Mouse (Mus musculus): ENCODE measurements around the gene Med12l. TPM values are rescaled to one million over a fixed set of nuclear protein-coding genes. Genes with fewer than 3 reads are reported as not detected.

The Med12l gene
- total RNA-seq, 1 experiment, result 3.6 TPM

DNA sequence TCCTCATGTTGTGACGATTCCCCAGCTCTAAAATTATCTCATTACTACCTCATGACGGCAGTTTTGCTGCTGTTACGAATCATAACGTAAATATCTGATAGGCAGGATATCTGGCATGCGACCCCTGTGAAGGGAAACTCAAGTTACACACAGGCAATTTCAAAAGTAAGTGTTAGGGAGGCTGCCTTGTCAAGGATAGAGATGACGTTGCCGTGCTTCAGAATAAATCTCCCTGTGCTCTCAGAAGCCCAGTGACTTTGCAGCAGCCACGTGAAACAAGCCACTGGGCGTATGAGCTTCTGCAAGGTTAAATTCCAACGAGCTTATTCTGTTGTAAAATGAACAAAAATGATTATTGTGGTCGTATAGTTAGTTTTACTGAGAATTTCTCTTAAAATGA, 73.0 kb downstream of the Med12l start:
- no peaks in the 10 kb centered on the region for H3K9me3 ChIP-seq (ENCODE audit: control insufficient read depth, insufficient read depth, low read depth, low read length)
- in situ Hi-C loops (cut with MboI; ENCODE audit: low sequenced_read_pairs in 2 of 2, unreplicated experiment in 2 of 2), result no loop called here
- no peaks in the 10 kb centered on the region for H3K36me3 ChIP-seq (ENCODE audit: control insufficient read depth, insufficient read depth, low read length, poor library complexity, severe bottlenecking)
- H3K9ac ChIP-seq (ENCODE audit: insufficient read depth, low read depth, low read length, poor library complexity, severe bottlenecking), result no peak overlapping the region
- H3K4me3 ChIP-seq (ENCODE audit: insufficient read depth in 1 of 2, low read depth in 1 of 2, low read length in 2 of 2, poor library complexity in 1 of 2, severe bottlenecking in 1 of 2), result no peak overlapping the region
- H3K27ac ChIP-seq (ENCODE audit: insufficient read depth, low read depth, low read length, poor library complexity, severe bottlenecking), result no peak overlapping the region
- no peak for DNase-seq (ENCODE audit: low read depth, low spot score)
- peaks cover 2 to 5% of the 10 kb centered on the region in 2 experiments; a peak in 1 of 4 replicates for H3K4me1 ChIP-seq (ENCODE audit: control insufficient read depth in 2 of 2, insufficient read depth in 2 of 2, low read length in 2 of 2, poor library complexity in 1 of 2)
- TF ChIP-seq ZC3H11A (IDR thresholded peaks at IDR 0.05; ENCODE audit: borderline replicate concordance, low read depth, low read length) (no peak), ZNF384 (IDR thresholded peaks at IDR 0.05; ENCODE audit: low read depth, low read length) (no peak), MAFK (IDR thresholded peaks at IDR 0.05; ENCODE audit: insufficient read depth, low read depth, low read length) (no peak), CHD2 (IDR thresholded peaks at IDR 0.05; ENCODE audit: low read depth, low read length) (no peak), HCFC1 (IDR thresholded peaks at IDR 0.05; ENCODE audit: borderline replicate concordance, insufficient read depth, low read length) (no peak)

DNA sequence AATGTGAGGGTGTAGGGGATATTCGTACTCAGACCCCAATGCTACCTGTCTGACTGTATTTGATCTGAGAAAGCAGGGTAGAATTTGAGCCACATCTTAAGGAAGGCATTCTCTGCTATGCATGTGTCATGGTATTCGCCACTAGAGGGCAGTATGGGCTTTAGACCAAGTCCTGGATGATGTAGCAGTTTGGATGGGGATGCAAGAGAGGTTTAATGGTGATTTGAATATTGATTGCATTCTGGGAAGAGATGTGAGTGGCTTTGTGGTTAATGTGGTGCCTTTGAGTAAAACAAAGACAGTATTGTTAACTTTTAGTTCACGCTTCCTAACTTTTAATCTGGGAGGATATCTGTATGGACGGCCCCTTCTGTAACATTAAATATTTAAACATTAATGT, 73.7 kb downstream of the Med12l start:
- Histone ChIP-seq H3K9me3 (ENCODE audit: control insufficient read depth, insufficient read depth, low read depth, low read length) (no peaks in the 10 kb centered on the region), H3K4me1 (ENCODE audit: control insufficient read depth in 2 of 2, insufficient read depth in 2 of 2, low read length in 2 of 2, poor library complexity in 1 of 2) (peaks cover 2 to 5% of the 10 kb centered on the region in 2 experiments; a peak in 1 of 4 replicates), H3K4me3 (ENCODE audit: insufficient read depth in 1 of 2, low read depth in 1 of 2, low read length in 2 of 2, poor library complexity in 1 of 2, severe bottlenecking in 1 of 2) (no peak overlapping the region), H3K27ac (ENCODE audit: insufficient read depth, low read depth, low read length, poor library complexity, severe bottlenecking) (no peak overlapping the region), H3K9ac (ENCODE audit: insufficient read depth, low read depth, low read length, poor library complexity, severe bottlenecking) (no peak overlapping the region), H3K36me3 (ENCODE audit: control insufficient read depth, insufficient read depth, low read length, poor library complexity, severe bottlenecking) (no peaks in the 10 kb centered on the region)
- in situ Hi-C loops (cut with MboI; ENCODE audit: low sequenced_read_pairs in 2 of 2, unreplicated experiment in 2 of 2), result no loop called here
- peak; percentile 73 for DNase-seq (ENCODE audit: low read depth, low spot score)
- TF ChIP-seq MAFK (IDR thresholded peaks at IDR 0.05; ENCODE audit: insufficient read depth, low read depth, low read length) (peak; percentile 87), CHD2 (IDR thresholded peaks at IDR 0.05; ENCODE audit: low read depth, low read length) (no peak)

DNA sequence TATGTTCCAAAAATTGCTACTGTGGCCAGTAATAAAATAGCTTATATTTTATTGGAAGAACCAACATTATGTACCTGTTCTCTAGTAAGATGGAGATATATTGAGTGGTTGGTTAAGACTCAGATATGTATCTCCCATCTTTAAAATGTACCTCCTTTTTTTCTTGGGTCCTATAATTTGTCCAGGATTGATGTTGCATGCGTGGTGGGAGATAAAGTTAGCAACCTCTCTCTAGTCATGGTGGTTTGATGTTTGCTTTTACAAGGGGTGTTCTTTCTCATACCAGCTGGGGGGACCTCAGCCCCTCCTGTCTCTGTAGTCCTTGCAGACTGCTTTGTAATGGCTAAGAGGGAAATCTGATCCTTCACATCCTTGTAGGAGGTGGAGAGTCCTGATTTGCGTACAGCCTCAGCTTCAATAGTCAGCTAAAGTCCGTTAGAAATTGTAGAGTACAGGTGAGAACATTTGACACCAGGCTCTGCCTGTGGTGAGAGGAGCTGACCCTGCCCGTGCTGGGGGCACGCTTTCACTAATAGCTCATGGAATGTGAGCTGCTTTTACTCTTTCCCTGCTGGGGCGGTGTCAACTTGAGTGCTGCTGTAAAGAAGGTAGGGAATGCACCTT, 74.8 kb downstream of the Med12l start:
- Histone ChIP-seq H3K9me3 (ENCODE audit: control insufficient read depth, insufficient read depth, low read depth, low read length) (no peaks in the 10 kb centered on the region), H3K4me1 (ENCODE audit: control insufficient read depth in 2 of 2, insufficient read depth in 2 of 2, low read length in 2 of 2, poor library complexity in 1 of 2) (peaks cover 2 to 5% of the 10 kb centered on the region in 2 experiments; a peak in 1 of 4 replicates), H3K9ac (ENCODE audit: insufficient read depth, low read depth, low read length, poor library complexity, severe bottlenecking) (no peak overlapping the region), H3K27ac (ENCODE audit: insufficient read depth, low read depth, low read length, poor library complexity, severe bottlenecking) (no peak overlapping the region), H3K36me3 (ENCODE audit: control insufficient read depth, insufficient read depth, low read length, poor library complexity, severe bottlenecking) (no peaks in the 10 kb centered on the region), H3K4me3 (ENCODE audit: insufficient read depth in 1 of 2, low read depth in 1 of 2, low read length in 2 of 2, poor library complexity in 1 of 2, severe bottlenecking in 1 of 2) (no peak overlapping the region)
- no peak for DNase-seq (ENCODE audit: low read depth, low spot score)
- TF ChIP-seq HCFC1 (IDR thresholded peaks at IDR 0.05; ENCODE audit: borderline replicate concordance, insufficient read depth, low read length) (no peak), ZNF384 (IDR thresholded peaks at IDR 0.05; ENCODE audit: low read depth, low read length) (no peak), CHD2 (IDR thresholded peaks at IDR 0.05; ENCODE audit: low read depth, low read length) (no peak), ZC3H11A (IDR thresholded peaks at IDR 0.05; ENCODE audit: borderline replicate concordance, low read depth, low read length) (no peak), MAFK (IDR thresholded peaks at IDR 0.05; ENCODE audit: insufficient read depth, low read depth, low read length) (no peak)
- in situ Hi-C loops (cut with MboI; ENCODE audit: low sequenced_read_pairs in 2 of 2, unreplicated experiment in 2 of 2), result no loop called here

DNA sequence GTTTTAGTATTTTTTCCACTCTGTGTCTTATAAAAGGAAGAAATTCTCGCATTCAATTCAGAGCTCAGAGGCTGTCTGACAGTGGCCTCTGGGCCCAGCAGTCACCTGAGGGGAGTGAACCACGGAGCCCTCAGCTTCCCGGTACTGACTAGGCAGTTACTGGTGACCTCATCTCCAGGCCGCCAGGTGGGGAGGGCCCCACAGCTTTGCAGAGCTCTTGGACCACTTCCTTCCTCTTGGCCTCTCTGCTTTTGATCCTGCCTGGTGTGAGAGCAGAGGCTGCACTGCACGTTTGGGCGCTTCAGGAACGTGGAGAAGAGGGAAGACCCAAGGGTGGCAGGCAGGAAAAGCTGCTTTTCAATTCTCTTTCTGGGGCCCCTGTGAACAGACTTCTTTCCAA, 75.3 kb downstream of the Med12l start:
- no peak for DNase-seq (ENCODE audit: low read depth, low spot score)
- Histone ChIP-seq H3K4me1 (ENCODE audit: control insufficient read depth in 2 of 2, insufficient read depth in 2 of 2, low read length in 2 of 2, poor library complexity in 1 of 2) (peaks cover 2 to 5% of the 10 kb centered on the region in 2 experiments; a peak in 1 of 4 replicates), H3K4me3 (ENCODE audit: insufficient read depth in 1 of 2, low read depth in 1 of 2, low read length in 2 of 2, poor library complexity in 1 of 2, severe bottlenecking in 1 of 2) (no peak overlapping the region), H3K9me3 (ENCODE audit: control insufficient read depth, insufficient read depth, low read depth, low read length) (no peaks in the 10 kb centered on the region), H3K9ac (ENCODE audit: insufficient read depth, low read depth, low read length, poor library complexity, severe bottlenecking) (no peak overlapping the region), H3K36me3 (ENCODE audit: control insufficient read depth, insufficient read depth, low read length, poor library complexity, severe bottlenecking) (no peaks in the 10 kb centered on the region), H3K27ac (ENCODE audit: insufficient read depth, low read depth, low read length, poor library complexity, severe bottlenecking) (no peak overlapping the region)
- no peak for TF ChIP-seq ZC3H11A (IDR thresholded peaks at IDR 0.05; ENCODE audit: borderline replicate concordance, low read depth, low read length)
- no peak for TF ChIP-seq CHD2 (IDR thresholded peaks at IDR 0.05; ENCODE audit: low read depth, low read length)
- no peak for TF ChIP-seq MAFK (IDR thresholded peaks at IDR 0.05; ENCODE audit: insufficient read depth, low read depth, low read length)
- no peak for TF ChIP-seq HCFC1 (IDR thresholded peaks at IDR 0.05; ENCODE audit: borderline replicate concordance, insufficient read depth, low read length)
- no peak for TF ChIP-seq ZNF384 (IDR thresholded peaks at IDR 0.05; ENCODE audit: low read depth, low read length)
- in situ Hi-C loops (cut with MboI; ENCODE audit: low sequenced_read_pairs in 2 of 2, unreplicated experiment in 2 of 2), result no loop called here

DNA sequence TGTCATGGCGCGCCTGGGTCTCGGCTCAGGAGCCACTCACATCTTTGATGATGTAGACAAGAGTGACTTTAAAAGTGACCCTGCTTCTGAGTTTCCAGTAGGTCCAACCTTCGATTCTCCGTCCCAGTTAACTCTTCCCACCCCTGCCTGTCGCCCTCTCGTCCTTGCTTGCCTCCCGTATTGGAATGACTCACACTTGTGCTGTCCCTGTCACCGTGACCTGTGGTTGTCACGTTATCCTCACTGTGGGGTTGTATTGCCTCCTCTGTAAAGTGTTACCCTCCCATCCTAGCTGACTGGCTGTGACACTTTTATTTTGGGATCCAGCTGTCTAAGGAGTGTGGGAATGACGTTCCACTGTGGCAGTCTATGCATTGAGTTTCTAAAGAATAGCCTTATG, 87.1 kb downstream of the Med12l start:
- H3K4me3 ChIP-seq (ENCODE audit: insufficient read depth in 1 of 2, low read depth in 1 of 2, low read length in 2 of 2, poor library complexity in 1 of 2, severe bottlenecking in 1 of 2), result no peak overlapping the region
- DNase-seq (ENCODE audit: low read depth, low spot score), result no peak
- TF ChIP-seq ZC3H11A (IDR thresholded peaks at IDR 0.05; ENCODE audit: borderline replicate concordance, low read depth, low read length) (no peak), HCFC1 (IDR thresholded peaks at IDR 0.05; ENCODE audit: borderline replicate concordance, insufficient read depth, low read length) (no peak), MAFK (IDR thresholded peaks at IDR 0.05; ENCODE audit: insufficient read depth, low read depth, low read length) (no peak), CHD2 (IDR thresholded peaks at IDR 0.05; ENCODE audit: low read depth, low read length) (no peak), ZNF384 (IDR thresholded peaks at IDR 0.05; ENCODE audit: low read depth, low read length) (no peak)
- in situ Hi-C loops (cut with MboI; ENCODE audit: low sequenced_read_pairs in 2 of 2, unreplicated experiment in 2 of 2), result no loop called here
- no peaks in the 10 kb centered on the region for H3K9me3 ChIP-seq (ENCODE audit: control insufficient read depth, insufficient read depth, low read depth, low read length)
- no peaks in the 10 kb centered on the region for H3K4me1 ChIP-seq (ENCODE audit: control insufficient read depth in 2 of 2, insufficient read depth in 2 of 2, low read length in 2 of 2, poor library complexity in 1 of 2)
- H3K27ac ChIP-seq (ENCODE audit: insufficient read depth, low read depth, low read length, poor library complexity, severe bottlenecking), result no peak overlapping the region
- no peak overlapping the region for H3K9ac ChIP-seq (ENCODE audit: insufficient read depth, low read depth, low read length, poor library complexity, severe bottlenecking)
- H3K36me3 ChIP-seq (ENCODE audit: control insufficient read depth, insufficient read depth, low read length, poor library complexity, severe bottlenecking), result no peaks in the 10 kb centered on the region

Data from ES-E14 (cell line).